Mouse (Mus musculus) MEL (cell line): Measurements from ENCODE around the gene Anapc11. TPM values are rescaled to one million over a fixed set of nuclear protein-coding genes. Genes with fewer than 3 reads are reported as not detected.

Experiments
- DNase-seq: peaks from one replicate; pipeline ENCODE4 v3.0.0; 2011; ENCODE audit warnings: low read depth, low spot score
- H3K27ac ChIP-seq: 2 replicates; pipeline ENCODE4 v1.5.1; 2012; ENCODE audit warnings: low read depth, mild to moderate bottlenecking, control low read depth, low read length, moderate library complexity; ENCODE audit not compliant: control insufficient read depth
- H3K27me3 ChIP-seq, 2 experiments: fragments of 150-350 bp in 1 of 2; sonication (generic) in 1 of 2; 2 replicates each; pipeline ENCODE4 v1.6.1; 2012; ENCODE audit warnings: low read length in 2 of 2, mild to moderate bottlenecking in 2 of 2, improper control_type of control experiment in 1 of 2, moderate library complexity in 1 of 2; ENCODE audit not compliant: insufficient read depth in 2 of 2, control insufficient read depth in 1 of 2
- H3K36me3 ChIP-seq, 2 experiments: 2 replicates each; pipeline ENCODE4 v1.6.1; 2012 to 2014; ENCODE audit warnings: low read length in 2 of 2, improper control_type of control experiment in 1 of 2, inconsistent platforms in 1 of 2, mild to moderate bottlenecking in 1 of 2; ENCODE audit not compliant: insufficient read depth in 2 of 2, control insufficient read depth in 1 of 2
- H3K4me1 ChIP-seq, 2 experiments: fragments of 150-350 bp in 1 of 2; sonication (generic) in 1 of 2; 2 replicates each; pipeline ENCODE4 v1.6.1; 2012; ENCODE audit warnings: low read length in 2 of 2, improper control_type of control experiment in 1 of 2, mild to moderate bottlenecking in 1 of 2; ENCODE audit not compliant: insufficient read depth in 2 of 2, control insufficient read depth in 1 of 2
- H3K4me3 ChIP-seq, 2 experiments: fragments of 150-350 bp in 1 of 2; sonication (generic) in 1 of 2; 2 replicates each; pipeline ENCODE4 v1.5.1; 2012; ENCODE audit warnings: low read depth in 2 of 2, low read length in 2 of 2, mild to moderate bottlenecking in 2 of 2, moderate library complexity in 2 of 2, control low read depth in 1 of 2, improper control_type of control experiment in 1 of 2; ENCODE audit not compliant: control insufficient read depth in 1 of 2, insufficient read depth in 1 of 2
- H3K79me2 ChIP-seq: 2 replicates; pipeline ENCODE4 v1.6.1; 2012; ENCODE audit warnings: mild to moderate bottlenecking, low read length, moderate library complexity; ENCODE audit not compliant: control insufficient read depth, poor library complexity, insufficient read depth
- H3K9ac ChIP-seq: 2 replicates; pipeline ENCODE4 v1.6.1; 2012; ENCODE audit warnings: low read depth, mild to moderate bottlenecking, control low read depth, low read length, moderate library complexity; ENCODE audit not compliant: control insufficient read depth, poor library complexity, severe bottlenecking
- H3K9me3 ChIP-seq: fragments of 150-350 bp; sonication (generic); replicated peaks from 2 replicates; pipeline ENCODE4 v1.6.1; 2012; ENCODE audit warnings: mild to moderate bottlenecking, low read length, improper control_type of control experiment, moderate library complexity; ENCODE audit not compliant: insufficient read depth
- CHD1 ChIP-seq: IDR thresholded peaks from 2 replicates; pipeline ENCODE4 v1.6.1; 2012; ENCODE audit warnings: low read depth, mild to moderate bottlenecking, inconsistent platforms, low read length, improper control_type of control experiment
- E2F4 ChIP-seq: IDR thresholded peaks from 2 replicates; pipeline ENCODE4 v1.6.1; 2011; ENCODE audit warnings: low read depth, low read length, improper control_type of control experiment, borderline replicate concordance
- ELF1 ChIP-seq: IDR thresholded peaks from 2 replicates; pipeline ENCODE4 v1.6.1; 2014; ENCODE audit warnings: low read depth, mild to moderate bottlenecking, inconsistent platforms, low read length, improper control_type of control experiment, moderate library complexity
- GATA1 ChIP-seq: IDR thresholded peaks from 2 replicates; pipeline ENCODE4 v1.6.1; 2011; ENCODE audit warnings: low read depth, low read length, improper control_type of control experiment
- HCFC1 ChIP-seq: IDR thresholded peaks from 2 replicates; pipeline ENCODE4 v1.6.1; 2012; ENCODE audit warnings: low read depth, mild to moderate bottlenecking, inconsistent platforms, low read length, improper control_type of control experiment, moderate library complexity
- MYB ChIP-seq: IDR thresholded peaks from 2 replicates; pipeline ENCODE4 v1.6.1; 2011; ENCODE audit warnings: mild to moderate bottlenecking, low read depth, low read length, improper control_type of control experiment
- MYC ChIP-seq: IDR thresholded peaks from 2 replicates; pipeline ENCODE4 v1.6.1; 2011; ENCODE audit warnings: low read depth, mild to moderate bottlenecking, low read length, improper control_type of control experiment, moderate library complexity
- NELFE ChIP-seq: IDR thresholded peaks from 2 replicates; pipeline ENCODE4 v1.6.1; 2011; ENCODE audit warnings: low read depth, low read length, improper control_type of control experiment
- NRF1 ChIP-seq: IDR thresholded peaks from 2 replicates; pipeline ENCODE4 v1.6.1; 2014; ENCODE audit warnings: low read depth, mild to moderate bottlenecking, inconsistent platforms, low read length, improper control_type of control experiment, moderate library complexity; ENCODE audit not compliant: poor library complexity, insufficient read depth, severe bottlenecking
- POLR2A ChIP-seq, 2 experiments: IDR thresholded peaks; 2 replicates each; pipeline ENCODE4 v1.6.1; 2011 to 2012; ENCODE audit warnings: low read length in 2 of 2, mild to moderate bottlenecking in 2 of 2, control low read depth in 1 of 2, improper control_type of control experiment in 1 of 2, low read depth in 1 of 2, moderate library complexity in 1 of 2; ENCODE audit not compliant: control insufficient read depth in 1 of 2, insufficient read depth in 1 of 2, poor library complexity in 1 of 2
- POLR2AphosphoS2 ChIP-seq: IDR thresholded peaks from 2 replicates; pipeline ENCODE4 v1.6.1; 2011; ENCODE audit warnings: low read length, improper control_type of control experiment
- POLR2AphosphoS5 ChIP-seq: IDR thresholded peaks from 2 replicates; pipeline ENCODE4 v1.6.1; 2012; ENCODE audit warnings: low read depth, borderline replicate concordance, mild to moderate bottlenecking, inconsistent platforms, low read length, moderate library complexity, mixed read lengths
- RAD21 ChIP-seq: IDR thresholded peaks from 2 replicates; pipeline ENCODE4 v1.6.1; 2011; ENCODE audit warnings: mild to moderate bottlenecking, low read depth, low read length, improper control_type of control experiment
- TAL1 ChIP-seq: IDR thresholded peaks from 2 replicates; pipeline ENCODE4 v1.6.1; 2012; ENCODE audit warnings: mild to moderate bottlenecking, inconsistent platforms, low read length, moderate library complexity, mixed read lengths
- TBP ChIP-seq: IDR thresholded peaks from 2 replicates; pipeline ENCODE4 v1.8.0; 2011; ENCODE audit warnings: low read depth, low read length, improper control_type of control experiment
- TCF12 ChIP-seq: IDR thresholded peaks from 2 replicates; pipeline ENCODE4 v1.6.1; 2014; ENCODE audit warnings: low read depth, mild to moderate bottlenecking, inconsistent platforms, low read length, improper control_type of control experiment, moderate library complexity
- USF2 ChIP-seq, 2 experiments: IDR thresholded peaks; 2 replicates each; pipeline ENCODE4 v1.6.1; 2011 to 2012; ENCODE audit warnings: improper control_type of control experiment in 2 of 2, low read length in 2 of 2, borderline replicate concordance in 1 of 2, inconsistent platforms in 1 of 2, low read depth in 1 of 2, mild to moderate bottlenecking in 1 of 2; ENCODE audit not compliant: insufficient read depth in 1 of 2
- ZMIZ1 ChIP-seq: IDR thresholded peaks from 2 replicates; pipeline ENCODE4 v1.6.1; 2012; ENCODE audit warnings: low read depth, mild to moderate bottlenecking, inconsistent platforms, low read length, improper control_type of control experiment, moderate library complexity
- ZNF384 ChIP-seq: IDR thresholded peaks from 2 replicates; pipeline ENCODE4 v1.6.1; 2012; ENCODE audit warnings: low read depth, mild to moderate bottlenecking, inconsistent platforms, low read length, improper control_type of control experiment
- polyA plus RNA-seq, 2 experiments: library from polyadenylated mRNA; stranded (reverse) in 1 of 2; unstranded in 1 of 2; fragments of >175 nt in 1 of 2; fragments of >200 nt in 1 of 2; gene quantifications; 2 replicates each; pipeline versions ENCODE4 v1.2.1 to v1.2.4; 2012; ENCODE audit warnings: low replicate concordance in 2 of 2, low read depth in 1 of 2; ENCODE audit not compliant: insufficient read length in 2 of 2, insufficient read depth in 1 of 2, missing spikeins in 1 of 2
- total RNA-seq: library from RNA; depleted of rRNA; stranded (reverse); fragments of 300-350 nt; gene quantifications from 2 replicates; pipeline ENCODE4 v1.2.3, GENCODE M21; 2012

Anapc11 gene
- total and polyA plus RNA-seq, 3 experiments = 120 to 130 TPM; not detected in 1

- Histone ChIP-seq H3K27ac (no peak overlapping the region), H3K9ac (no peak overlapping the region), H3K36me3 (peaks cover 0 to 10% of the 10 kb centered on the region in 2 experiments; a peak in 2 of 4 replicates), H3K9me3 (no peaks in the 10 kb centered on the region), H3K4me3 (no peak overlapping the region), H3K4me1 (peaks cover 13 to 21% of the 10 kb centered on the region in 2 experiments), H3K79me2 (no peaks in the 10 kb centered on the region), H3K27me3 (no peaks in the 10 kb centered on the region)
- TF ChIP-seq NRF1 (no peak), RAD21 (no peak), GATA1 (no peak), E2F4 (no peak), ZNF384 (no peak), MYB (no peak), ELF1 (no peak), TCF12 (no peak), MYC (no peak), TAL1 (no peak), NELFE (no peak), USF2 (IDR thresholded peaks at IDR 0.05; ENCODE audit: borderline replicate concordance in 1 of 2, insufficient read depth in 1 of 2, low read depth in 1 of 2, low read length in 2 of 2) (no peak), POLR2AphosphoS5 (no peak), HCFC1 (no peak), ZMIZ1 (no peak), POLR2AphosphoS2 (no peak), CHD1 (no peak)
- DNase-seq = no peak
These were observed 43.0 kb downstream of the Anapc11 start for GRCm38 (mm10) chr11:120641255-120641654.

GRCm38 (mm10) chr11:120641869-120642268 is 43.6 kb downstream of the Anapc11 start:
- H3K27me3 ChIP-seq = no peaks in the 10 kb centered on the region
- no peaks in the 10 kb centered on the region for H3K9me3 ChIP-seq
- no peak overlapping the region for H3K4me3 ChIP-seq
- DNase-seq = no peak
- no peak overlapping the region for H3K9ac ChIP-seq
- TF ChIP-seq USF2 (IDR thresholded peaks at IDR 0.05; ENCODE audit: borderline replicate concordance in 1 of 2, insufficient read depth in 1 of 2, low read depth in 1 of 2, low read length in 2 of 2) (no peak), POLR2AphosphoS5 (no peak), TBP (no peak), POLR2A (IDR thresholded peaks at IDR 0.05; ENCODE audit: control insufficient read depth in 1 of 2, insufficient read depth in 1 of 2, low read depth in 1 of 2, low read length in 2 of 2, poor library complexity in 1 of 2) (no peak), HCFC1 (no peak), CHD1 (no peak), MYB (no peak)
- H3K4me1 ChIP-seq = peaks cover 7 to 15% of the 10 kb centered on the region in 2 experiments
- H3K36me3 ChIP-seq = peaks cover 0 to 8% of the 10 kb centered on the region in 2 experiments; a peak in 2 of 4 replicates
- no peaks in the 10 kb centered on the region for H3K79me2 ChIP-seq
- no peak overlapping the region for H3K27ac ChIP-seq
